Mouse (Mus musculus) thymus, adult 2 months (tissue): ENCODE results near the gene Arhgef28.

Experiments
- CTCF ChIP-seq: fragments of 200-500 bp; IDR thresholded peaks from 2 replicates; pipeline ENCODE4 v1.5.1; 2012; ENCODE audit warnings: mild to moderate bottlenecking, control low read depth, low read length, moderate library complexity, borderline replicate concordance; ENCODE audit not compliant: control insufficient read depth, poor library complexity, insufficient read depth; ENCODE audit errors: extremely low read depth
- POLR2A ChIP-seq: fragments of 200-500 bp; IDR thresholded peaks from 2 replicates; pipeline ENCODE4 v1.6.1; 2012; ENCODE audit warnings: mild to moderate bottlenecking, low read length, control low read depth, moderate library complexity; ENCODE audit not compliant: control insufficient read depth, poor library complexity, insufficient read depth; ENCODE audit errors: extremely low read depth

- no peak for TF ChIP-seq CTCF
- no peak for TF ChIP-seq POLR2A
Measured at GRCm38 (mm10) chr13:97911013-97911412, 295.2 kb downstream of the Arhgef28 start.
